Mouse (Mus musculus) intestine, embryonic 16.5 days (tissue): ENCODE results near the gene Arhgap42. TPM values are rescaled to one million over a fixed set of nuclear protein-coding genes. Genes with fewer than 3 reads are reported as not detected.

Experiments used
- ATAC-seq: fragments of 200-750 bp; cut with Nextera tagmentation; 2 replicates; pipeline ENCODE4 v1.8.0; 2017; ENCODE audit warnings: moderate TSS enrichment, moderate library complexity
- H3K27ac ChIP-seq: fragments of 300-500 bp; sonication (generic); 2 replicates; pipeline ENCODE4 v1.5.1; 2014; ENCODE audit warnings: mild to moderate bottlenecking, low read length
- H3K27me3 ChIP-seq: fragments of 300-500 bp; sonication (generic); replicated peaks from 2 replicates; pipeline ENCODE4 v1.6.1; 2014; ENCODE audit warnings: low read length, control low read depth, mixed read lengths; ENCODE audit not compliant: control insufficient read depth, insufficient read depth
- H3K36me3 ChIP-seq: fragments of 300-500 bp; sonication (generic); 2 replicates; pipeline ENCODE4 v1.6.1; 2014; ENCODE audit warnings: low read length, control low read depth; ENCODE audit not compliant: control insufficient read depth, insufficient read depth
- H3K4me1 ChIP-seq: fragments of 300-500 bp; sonication (generic); 2 replicates; pipeline ENCODE4 v1.6.1; 2014; ENCODE audit warnings: low read length, control low read depth, mixed read lengths; ENCODE audit not compliant: control insufficient read depth, insufficient read depth
- H3K4me2 ChIP-seq: fragments of 300-500 bp; sonication (generic); 2 replicates; pipeline ENCODE4 v1.6.1; 2014; ENCODE audit warnings: low read depth, low read length, control low read depth
- H3K4me3 ChIP-seq: fragments of 300-500 bp; sonication (generic); 2 replicates; pipeline ENCODE4 v1.5.1; 2014; ENCODE audit warnings: mild to moderate bottlenecking, low read length
- H3K9ac ChIP-seq: fragments of 300-500 bp; sonication (generic); 2 replicates; pipeline ENCODE4 v1.6.1; 2014; ENCODE audit warnings: low read depth, low read length
- H3K9me3 ChIP-seq: fragments of 300-500 bp; sonication (generic); 2 replicates; pipeline ENCODE4 v1.6.1; 2016; ENCODE audit warnings: low read length, control low read depth; ENCODE audit not compliant: control insufficient read depth
- WGBS: fragments of 180-500 bp; shearing (Covaris S2); extraction: QIAGEN DNeasy Blood & Tissue Kit; methylation state at CpG from one replicate; pipeline ENCODE4 v1.1.7; 2014; 5-methylcytosine and 5-hydroxymethylcytosine counted together
- polyA plus RNA-seq: library from polyadenylated mRNA; unstranded; fragments of >200 nt; fragmentation: Nextera tagmentation; extraction: Ambion mirVana; gene quantifications from 2 replicates; pipeline ENCODE4 v1.2.1, GENCODE M21; 2015

Gene Arhgap42
- polyA plus RNA-seq, 1 experiment from 2014 or later, result 30.5 TPM

DNA sequence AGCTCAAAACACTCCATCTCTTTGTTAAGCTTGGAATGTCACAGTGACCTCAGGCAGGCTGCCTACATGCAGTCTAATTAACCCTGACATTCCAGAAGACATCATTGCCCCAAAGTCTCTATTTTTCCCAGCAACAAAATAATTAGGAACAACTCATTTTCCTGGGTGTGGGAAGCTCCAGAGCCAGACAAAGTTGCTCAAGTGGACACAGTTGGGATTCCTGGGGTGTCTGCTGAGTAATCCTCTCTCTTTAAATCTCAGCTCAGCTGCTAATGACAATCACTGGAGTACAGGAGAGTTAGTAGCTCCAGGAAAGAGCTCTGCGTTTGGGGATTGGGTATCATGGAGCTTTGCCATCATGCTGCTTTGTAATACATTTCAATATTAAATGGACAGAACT lies 44.4 kb downstream of the Arhgap42 start:
- no peak for ATAC-seq
- Histone ChIP-seq H3K9ac (no peak overlapping the region), H3K4me3 (no peak overlapping the region), H3K27ac (no peak overlapping the region), H3K9me3 (no peaks in the 10 kb centered on the region; the same call in 1 of the 2 replicates), H3K4me2 (no peak overlapping the region), H3K36me3 (no peaks in the 10 kb centered on the region), H3K4me1 (peaks cover 6% of the 10 kb centered on the region), H3K27me3 (no peaks in the 10 kb centered on the region)
- WGBS, result 67% methylated on average over 1 of the region's 1 CpGs

DNA sequence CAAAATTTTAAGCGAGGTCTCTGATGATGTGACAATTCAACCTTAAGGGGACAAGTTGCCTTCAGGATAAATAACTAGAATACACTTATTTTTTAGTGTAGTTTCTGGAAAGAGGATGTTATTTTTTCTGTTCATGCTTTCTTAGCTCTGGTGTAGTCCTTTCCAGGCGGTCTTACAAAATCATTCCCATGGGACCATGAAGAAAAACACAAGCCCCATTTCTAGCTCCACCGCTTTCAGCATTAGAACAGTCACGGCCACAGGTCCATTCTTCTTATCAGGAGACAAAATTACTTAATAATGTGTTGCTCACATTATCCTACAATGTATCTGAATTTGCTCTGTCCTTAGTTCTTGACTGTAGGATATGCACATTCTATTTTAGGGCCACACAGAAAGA lies 46.2 kb downstream of the Arhgap42 start:
- no peak overlapping the region for H3K4me3 ChIP-seq
- H3K27ac ChIP-seq, result no peak overlapping the region
- ATAC-seq, result no peak
- 95% methylated on average over 4 of the region's 4 CpGs for WGBS
- no peak overlapping the region for H3K4me2 ChIP-seq
- H3K27me3 ChIP-seq, result no peaks in the 10 kb centered on the region
- H3K4me1 ChIP-seq, result peaks cover 6% of the 10 kb centered on the region
- H3K36me3 ChIP-seq, result no peaks in the 10 kb centered on the region
- H3K9me3 ChIP-seq, result no peaks in the 10 kb centered on the region; the same call in 1 of the 2 replicates
- H3K9ac ChIP-seq, result no peak overlapping the region

DNA sequence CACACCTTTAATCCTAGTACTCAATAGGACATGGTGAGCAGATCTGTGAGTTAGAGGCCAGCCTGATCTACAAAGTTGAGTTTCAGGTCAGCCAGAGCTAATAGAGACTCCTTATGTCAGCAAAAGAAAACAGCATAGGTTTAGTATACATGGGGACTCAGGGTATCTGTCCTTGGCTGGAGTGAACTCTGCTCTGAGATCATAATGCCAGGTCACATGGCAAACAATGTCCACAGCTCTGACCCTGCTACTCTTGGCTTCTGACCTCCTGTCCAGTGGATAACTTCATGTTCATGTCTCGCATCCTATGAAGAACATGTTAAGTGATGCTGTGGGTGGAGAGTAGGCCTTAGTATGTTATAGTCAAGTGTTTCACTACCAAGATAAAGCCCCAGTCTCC lies 48.1 kb downstream of the Arhgap42 start:
- Histone ChIP-seq H3K36me3 (no peaks in the 10 kb centered on the region), H3K4me1 (peaks cover 9% of the 10 kb centered on the region), H3K4me3 (no peak overlapping the region), H3K9me3 (no peaks in the 10 kb centered on the region), H3K27ac (no peak overlapping the region), H3K27me3 (no peaks in the 10 kb centered on the region), H3K4me2 (no peak overlapping the region), H3K9ac (no peak overlapping the region)
- ATAC-seq, result no peak
- WGBS, result 89% methylated on average over 1 of the region's 1 CpGs

DNA sequence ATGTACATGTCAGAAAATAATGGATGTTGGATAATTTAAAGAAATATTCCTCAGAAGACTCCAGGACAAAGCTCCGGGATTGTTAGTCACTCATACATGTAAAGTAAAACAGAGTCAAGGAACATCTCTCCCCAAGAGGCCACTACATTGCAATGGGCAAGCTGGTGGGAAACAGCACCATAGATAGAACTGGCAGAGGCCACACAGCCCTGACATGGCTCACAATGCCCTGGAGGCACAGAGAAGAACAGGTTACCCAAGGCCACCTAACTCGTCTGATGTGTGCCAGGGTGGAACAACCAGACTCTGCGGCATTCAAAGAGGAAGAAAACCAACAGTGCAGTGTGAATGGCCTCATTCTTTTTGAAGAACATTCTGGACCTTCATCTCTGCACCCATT lies 50.7 kb downstream of the Arhgap42 start:
- Histone ChIP-seq H3K27ac (no peak overlapping the region), H3K4me2 (no peak overlapping the region), H3K36me3 (no peaks in the 10 kb centered on the region), H3K4me3 (no peak overlapping the region), H3K4me1 (peaks cover 9% of the 10 kb centered on the region), H3K9ac (no peak overlapping the region), H3K9me3 (no peaks in the 10 kb centered on the region), H3K27me3 (no peaks in the 10 kb centered on the region)
- 80% methylated on average over 3 of the region's 3 CpGs for WGBS
- ATAC-seq, result no peak

DNA sequence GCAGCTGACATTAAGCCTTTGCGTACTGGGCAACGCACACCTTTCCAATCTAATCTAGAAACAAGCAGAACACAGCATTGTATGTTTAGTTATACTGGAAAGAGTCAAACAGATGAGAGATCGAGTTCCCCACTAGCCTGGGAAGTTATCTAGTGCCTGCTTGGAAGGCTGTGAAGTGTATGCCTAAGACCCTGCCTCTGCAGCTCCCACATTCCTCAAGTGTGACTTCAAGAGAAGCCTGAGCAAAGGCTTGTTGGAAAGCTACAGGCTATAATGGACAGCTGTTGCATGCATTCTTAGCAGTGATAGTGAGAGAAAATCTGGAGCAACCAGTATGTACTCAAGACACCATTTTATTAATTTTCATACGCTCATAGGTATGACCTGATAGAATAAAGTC lies 61.2 kb downstream of the Arhgap42 start:
- 76% methylated on average over 4 of the region's 4 CpGs for WGBS
- ATAC-seq, result no peak
- H3K4me3 ChIP-seq, result no peak overlapping the region
- H3K9me3 ChIP-seq, result no peaks in the 10 kb centered on the region
- no peak overlapping the region for H3K9ac ChIP-seq
- H3K27me3 ChIP-seq, result no peaks in the 10 kb centered on the region
- H3K4me2 ChIP-seq, result no peak overlapping the region
- H3K4me1 ChIP-seq, result peaks cover 4% of the 10 kb centered on the region; the same call in 1 of the 2 replicates
- H3K36me3 ChIP-seq, result no peaks in the 10 kb centered on the region
- H3K27ac ChIP-seq, result no peak overlapping the region

DNA sequence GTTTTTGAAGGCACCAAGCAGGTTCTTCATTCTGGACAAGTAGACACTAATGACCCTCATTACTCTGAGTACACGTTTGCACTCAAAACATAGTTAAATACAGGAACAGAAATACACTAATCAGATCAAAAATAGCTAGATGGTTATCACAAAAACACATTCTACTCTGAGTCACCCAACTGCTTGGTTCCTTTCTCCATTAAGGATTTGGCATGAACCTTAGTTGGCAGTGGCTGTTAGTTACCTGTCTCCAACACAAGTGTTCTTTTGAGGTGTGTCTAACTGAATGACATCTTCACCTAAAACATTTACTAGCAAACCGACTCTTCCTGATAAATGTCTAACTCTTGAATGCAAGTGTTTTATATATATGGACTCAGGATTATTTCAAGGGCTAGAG lies 64.0 kb downstream of the Arhgap42 start:
- Histone ChIP-seq H3K27ac (no peak overlapping the region), H3K9ac (no peak overlapping the region), H3K4me3 (no peak overlapping the region), H3K9me3 (no peaks in the 10 kb centered on the region), H3K4me2 (no peak overlapping the region), H3K27me3 (no peaks in the 10 kb centered on the region), H3K36me3 (no peaks in the 10 kb centered on the region), H3K4me1 (0 out of 2 replicates have a peak, but pooled peaks cover 3% of the 10 kb centered on the region)
- WGBS, result 73% methylated on average over 2 of the region's 2 CpGs
- no peak for ATAC-seq

DNA sequence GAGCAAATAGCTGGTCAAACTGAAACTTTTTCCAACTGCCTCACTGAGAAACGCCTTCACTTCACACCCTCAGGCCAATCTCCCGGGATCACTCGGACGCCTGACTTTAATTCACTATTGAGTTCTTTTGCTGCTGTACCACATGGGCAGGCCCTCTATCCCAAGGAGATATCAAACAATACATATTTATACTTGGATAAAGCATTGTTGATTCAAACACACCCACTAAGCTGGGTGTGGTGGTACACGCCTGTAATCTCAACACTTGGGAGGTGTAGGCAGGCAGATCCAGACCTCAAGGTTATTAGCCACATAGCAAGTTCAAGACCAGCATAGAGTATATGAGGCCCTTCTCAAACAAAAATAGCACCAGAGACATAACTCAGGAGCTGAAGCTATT lies 64.7 kb downstream of the Arhgap42 start:
- H3K4me2 ChIP-seq, result no peak overlapping the region
- 0 out of 2 replicates have a peak, but pooled peaks cover 3% of the 10 kb centered on the region for H3K4me1 ChIP-seq
- no peaks in the 10 kb centered on the region for H3K36me3 ChIP-seq
- 82% methylated on average over 5 of the region's 5 CpGs for WGBS
- no peaks in the 10 kb centered on the region for H3K9me3 ChIP-seq
- no peak overlapping the region for H3K9ac ChIP-seq
- H3K27me3 ChIP-seq, result no peaks in the 10 kb centered on the region
- H3K27ac ChIP-seq, result no peak overlapping the region
- no peak for ATAC-seq
- no peak overlapping the region for H3K4me3 ChIP-seq

DNA sequence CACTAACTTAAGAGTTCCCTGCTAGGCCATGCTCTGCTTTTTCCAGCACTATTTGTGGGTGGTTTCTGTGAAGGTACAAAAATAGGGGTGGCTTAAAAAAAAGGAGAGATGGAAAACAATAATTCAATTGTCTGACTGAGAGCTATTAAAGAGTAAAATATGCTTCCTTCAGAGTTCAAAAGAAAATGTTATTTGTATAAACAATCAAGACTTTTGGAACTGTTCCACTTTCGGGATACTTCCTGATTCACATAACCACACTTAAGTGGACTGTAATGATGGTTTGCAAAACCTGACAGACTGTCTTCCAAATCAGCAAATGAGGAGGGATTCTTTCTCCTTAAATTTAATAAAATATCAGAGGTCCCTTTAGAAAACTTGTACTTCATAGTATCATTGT lies 65.8 kb downstream of the Arhgap42 start:
- 45% methylated on average over 1 of the region's 1 CpGs for WGBS
- Histone ChIP-seq H3K4me1 (0 out of 2 replicates have a peak, but pooled peaks cover 3% of the 10 kb centered on the region), H3K36me3 (no peaks in the 10 kb centered on the region), H3K4me2 (no peak overlapping the region), H3K9me3 (no peaks in the 10 kb centered on the region), H3K4me3 (no peak overlapping the region), H3K9ac (no peak overlapping the region), H3K27ac (no peak overlapping the region), H3K27me3 (no peaks in the 10 kb centered on the region)
- ATAC-seq, result no peak

DNA sequence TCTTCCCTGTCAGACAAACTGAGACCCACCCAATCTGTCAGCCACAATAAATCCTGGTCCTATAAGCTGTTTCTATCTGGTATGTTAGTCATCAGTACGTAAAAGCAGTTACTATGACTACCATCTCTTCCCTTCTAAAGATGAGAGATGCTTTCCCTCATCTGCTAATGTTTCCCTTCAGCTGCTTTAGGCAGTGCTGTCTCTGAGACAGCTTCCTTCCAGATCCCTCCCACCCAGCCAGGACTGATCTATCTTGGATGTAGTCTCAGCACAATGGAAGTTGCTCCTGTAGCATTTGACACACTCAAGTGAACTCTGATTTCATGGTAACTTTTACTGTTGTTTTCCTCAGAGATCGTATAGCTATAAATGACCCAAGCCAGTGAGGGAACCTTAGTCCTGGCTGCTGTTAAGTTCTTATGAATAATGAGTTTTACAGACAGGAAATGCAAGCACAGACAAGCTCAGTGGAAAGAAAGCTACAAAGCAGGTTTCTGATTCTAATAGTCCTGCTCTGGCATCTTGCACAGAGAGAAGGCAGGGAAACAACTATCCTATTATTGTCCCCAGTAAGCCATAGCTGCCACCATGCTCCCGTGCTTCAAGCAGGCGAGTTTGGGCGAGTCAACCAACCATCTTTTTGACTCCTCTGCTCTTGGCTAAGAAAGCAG lies 67.6 kb downstream of the Arhgap42 start:
- no peak overlapping the region for H3K27ac ChIP-seq
- no peaks in the 10 kb centered on the region for H3K27me3 ChIP-seq
- H3K9ac ChIP-seq, result no peak overlapping the region
- H3K4me1 ChIP-seq, result 0 out of 2 replicates have a peak, but pooled peaks cover 3% of the 10 kb centered on the region
- H3K36me3 ChIP-seq, result no peaks in the 10 kb centered on the region
- 0 out of 2 replicates have a peak, but pooled peaks have one; percentile 38 for ATAC-seq
- WGBS, result 61% methylated on average over 5 of the region's 5 CpGs
- H3K9me3 ChIP-seq, result no peaks in the 10 kb centered on the region
- no peak overlapping the region for H3K4me3 ChIP-seq
- H3K4me2 ChIP-seq, result no peak overlapping the region

DNA sequence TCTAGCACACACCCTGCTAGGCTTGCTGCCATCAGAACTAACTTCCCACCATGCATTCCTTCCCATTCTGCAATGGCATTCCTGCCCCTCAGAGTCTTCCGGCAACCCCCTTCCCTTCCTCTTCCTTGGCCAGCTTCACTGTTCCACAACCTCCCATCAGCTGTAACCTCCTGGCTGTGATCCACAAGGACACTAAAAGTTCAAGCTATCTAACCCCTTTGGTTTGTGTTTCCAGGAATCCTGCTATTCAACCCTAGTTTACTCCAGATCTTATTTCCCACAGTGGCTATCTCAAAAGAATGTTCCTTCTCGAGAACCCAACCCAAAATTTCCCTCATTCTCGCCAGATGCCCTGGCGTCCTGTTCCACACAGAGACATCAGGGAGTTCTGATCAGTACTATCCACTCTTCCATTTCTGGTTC lies 73.2 kb downstream of the Arhgap42 start:
- Histone ChIP-seq H3K27ac (no peak overlapping the region), H3K36me3 (no peaks in the 10 kb centered on the region), H3K9ac (no peak overlapping the region), H3K4me3 (no peak overlapping the region), H3K4me2 (no peak overlapping the region), H3K9me3 (no peaks in the 10 kb centered on the region), H3K4me1 (no peaks in the 10 kb centered on the region), H3K27me3 (no peaks in the 10 kb centered on the region)
- ATAC-seq, result no peak
- 71% methylated on average over 4 of the region's 4 CpGs for WGBS
